Mouse (Mus musculus): ENCODE measurements around the gene Mrpl12. TPM values are rescaled to one million over a fixed set of nuclear protein-coding genes. Genes with fewer than 3 reads are reported as not detected.

The Mrpl12 gene
- polyA plus RNA-seq, 1 experiment from 2014 or later = 135 TPM

DNA sequence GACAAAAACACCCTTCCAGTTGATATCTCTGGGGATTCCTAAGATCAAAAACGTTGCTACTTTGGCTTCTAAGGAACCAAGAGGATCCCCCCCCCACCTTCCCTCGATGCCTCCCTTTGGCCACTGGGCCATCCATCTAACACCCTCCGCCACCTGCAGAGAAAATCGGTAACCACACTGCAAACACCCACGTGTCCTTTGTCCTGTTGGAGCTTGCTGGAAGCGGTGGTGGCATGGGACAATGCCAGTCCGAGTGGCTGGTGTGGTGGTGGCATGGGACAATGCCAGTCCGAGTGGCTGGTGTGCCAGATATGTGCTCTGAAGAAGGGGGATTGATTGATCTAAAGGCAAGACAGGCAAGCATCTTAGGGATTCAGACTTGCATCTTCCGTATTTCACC is 47.2 kb downstream of the Mrpl12 start:
- no peak for ATAC-seq (ENCODE audit: low FRiP score)
- WGBS = 27% methylated on average over 9 of the region's 9 CpGs
- no peak overlapping the region for H3K4me2 ChIP-seq
- peaks cover 80% of the 10 kb centered on the region for H3K27me3 ChIP-seq
- H3K9me3 ChIP-seq = no peaks in the 10 kb centered on the region
- no peak overlapping the region for H3K9ac ChIP-seq
- peaks cover 8% of the 10 kb centered on the region for H3K4me1 ChIP-seq
- H3K27ac ChIP-seq = no peak overlapping the region
- H3K4me3 ChIP-seq (replicated peaks) = no peak overlapping the region
- no peaks in the 10 kb centered on the region for H3K36me3 ChIP-seq (replicated peaks)

DNA sequence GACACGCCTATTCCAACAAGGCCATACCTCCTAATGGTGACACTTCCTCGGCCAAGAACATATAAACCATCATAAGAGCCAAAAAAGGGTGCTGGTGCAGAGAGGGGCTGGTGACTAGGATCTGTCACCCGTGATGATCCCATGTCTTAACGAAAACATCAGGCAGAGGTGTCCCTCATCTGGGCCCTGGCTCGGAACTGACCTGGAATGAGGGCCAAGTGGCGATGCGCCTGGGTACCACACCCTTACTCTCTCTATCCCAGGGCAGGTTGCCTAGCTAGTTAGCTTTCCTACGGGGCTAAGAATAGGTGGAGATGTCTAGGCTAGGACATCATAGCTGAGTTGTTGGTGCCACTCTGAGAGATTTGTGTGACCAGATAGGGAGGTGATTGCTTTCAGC is 49.7 kb downstream of the Mrpl12 start:
- WGBS = 89% methylated on average over 8 of the region's 8 CpGs
- H3K4me3 ChIP-seq (replicated peaks) = no peak overlapping the region
- no peak overlapping the region for H3K4me2 ChIP-seq
- no peak overlapping the region for H3K27ac ChIP-seq
- no peaks in the 10 kb centered on the region for H3K36me3 ChIP-seq (replicated peaks)
- H3K4me1 ChIP-seq = peaks cover 16% of the 10 kb centered on the region
- ATAC-seq (ENCODE audit: low FRiP score) = no peak
- no peak overlapping the region for H3K9ac ChIP-seq
- H3K9me3 ChIP-seq = no peaks in the 10 kb centered on the region
- peaks cover 63% of the 10 kb centered on the region for H3K27me3 ChIP-seq

DNA sequence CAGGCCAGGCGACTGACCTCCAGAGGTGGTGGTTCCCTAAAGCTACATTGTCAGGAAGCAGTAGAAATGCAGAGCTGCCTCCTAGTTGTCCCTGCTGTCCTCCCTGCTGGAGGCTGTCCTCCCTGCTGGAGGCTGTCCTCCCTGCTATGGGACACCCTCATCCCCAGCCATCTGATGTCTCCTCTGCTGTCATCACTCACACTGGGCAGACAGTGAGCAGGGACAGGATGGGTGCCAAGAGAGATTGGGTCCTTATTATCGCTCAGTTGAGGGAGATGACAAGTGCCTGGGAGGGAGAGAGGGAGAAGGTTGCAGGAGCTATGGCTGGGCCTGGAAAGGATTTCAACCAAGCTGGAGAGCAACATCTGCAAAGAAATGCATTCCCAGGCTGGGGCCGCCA is 50.7 kb downstream of the Mrpl12 start:
- Histone ChIP-seq H3K27me3 (peaks cover 53% of the 10 kb centered on the region), H3K27ac (no peak overlapping the region), H3K4me2 (no peak overlapping the region), H3K4me3 (replicated peaks) (no peak overlapping the region), H3K9me3 (no peaks in the 10 kb centered on the region), H3K36me3 (replicated peaks) (no peaks in the 10 kb centered on the region), H3K4me1 (peaks cover 27% of the 10 kb centered on the region), H3K9ac (no peak overlapping the region)
- 85% methylated on average over 3 of the region's 3 CpGs for WGBS
- no peak for ATAC-seq (ENCODE audit: low FRiP score)

DNA sequence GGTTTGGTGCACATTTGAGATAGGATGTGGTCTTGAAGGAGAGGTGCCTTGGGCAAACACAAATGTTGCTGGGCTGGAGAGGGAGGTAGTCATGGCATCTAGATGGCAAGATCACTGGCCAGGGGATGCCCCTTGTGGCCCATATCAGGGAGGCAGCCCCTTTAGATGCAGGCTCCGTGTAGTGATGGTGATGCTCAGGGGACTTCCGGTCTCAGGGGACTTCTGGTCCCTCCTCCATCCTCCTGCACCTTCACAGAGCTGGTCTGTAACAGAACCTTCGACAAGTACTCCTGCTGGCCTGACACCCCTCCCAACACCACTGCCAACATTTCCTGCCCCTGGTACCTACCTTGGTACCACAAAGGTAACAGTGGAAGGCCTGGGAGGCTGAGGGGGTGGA is 51.4 kb downstream of the Mrpl12 start:
- Histone ChIP-seq H3K9me3 (no peaks in the 10 kb centered on the region), H3K4me3 (replicated peaks) (no peak overlapping the region), H3K4me2 (no peak overlapping the region), H3K27me3 (peaks cover 46% of the 10 kb centered on the region), H3K4me1 (peaks cover 24% of the 10 kb centered on the region), H3K36me3 (replicated peaks) (no peaks in the 10 kb centered on the region), H3K27ac (no peak overlapping the region), H3K9ac (no peak overlapping the region)
- WGBS = 72% methylated on average over 3 of the region's 3 CpGs
- no peak for ATAC-seq (ENCODE audit: low FRiP score)

DNA sequence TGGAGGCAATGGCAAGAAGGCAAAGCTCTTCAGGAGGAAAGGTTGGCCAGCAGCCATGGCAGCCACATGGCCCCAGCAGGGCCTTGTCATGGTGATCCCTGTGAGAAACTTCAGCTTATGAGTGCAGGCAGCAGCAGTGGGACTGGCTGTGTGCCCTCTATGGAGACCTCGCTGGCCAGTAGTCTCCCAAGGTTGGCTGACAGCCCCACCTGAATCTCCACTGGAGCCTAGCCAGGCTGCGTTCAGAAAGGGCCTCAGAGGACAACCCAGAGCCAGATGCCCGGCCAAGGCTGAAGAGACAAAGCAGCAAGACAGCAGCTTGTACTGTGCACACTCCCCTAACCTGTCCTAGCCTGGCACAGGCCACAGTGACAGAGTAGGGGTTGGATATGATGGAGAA is 54.1 kb downstream of the Mrpl12 start:
- H3K9ac ChIP-seq = peak overlapping the region; percentile 42; the same call in 1 of the 2 replicates
- ATAC-seq (ENCODE audit: low FRiP score) = no peak
- H3K4me3 ChIP-seq (replicated peaks) = no peak overlapping the region
- H3K4me2 ChIP-seq = no peak overlapping the region
- 0 out of 2 replicates have a peak overlapping the region, but pooled peaks have one; percentile 46 for H3K27ac ChIP-seq
- H3K9me3 ChIP-seq = no peaks in the 10 kb centered on the region
- peaks cover 21% of the 10 kb centered on the region for H3K4me1 ChIP-seq
- peaks cover 22% of the 10 kb centered on the region for H3K36me3 ChIP-seq (replicated peaks)
- WGBS = 73% methylated on average over 3 of the region's 3 CpGs
- H3K27me3 ChIP-seq = peaks cover 19% of the 10 kb centered on the region

Other genes with a start within 250 kb of the Mrpl12 start
- gene Actg1, start 136.1 kb upstream of the Mrpl12 start, polyA plus RNA-seq (2016; fragmentation: Nextera tagmentation; extraction: Ambion mirVana) = 2,923 and 2,975 TPM in 2 replicates
- 0.82 and 0.91 TPM in 2 replicates for gene Fscn2, start 123.1 kb upstream of the Mrpl12 start, polyA plus RNA-seq (2016; fragmentation: Nextera tagmentation; extraction: Ambion mirVana)
- gene Faap100, start 105.8 kb upstream of the Mrpl12 start, polyA plus RNA-seq (2016; fragmentation: Nextera tagmentation; extraction: Ambion mirVana) = 47.3 and 47.4 TPM in 2 replicates
- 49.2 and 50.8 TPM in 2 replicates for gene Nploc4, start 46.9 kb upstream of the Mrpl12 start, polyA plus RNA-seq (2016; fragmentation: Nextera tagmentation; extraction: Ambion mirVana)
- 0.18 TPM in 1 of 2 replicates, not detected in the other for gene Tspan10, start 42.0 kb upstream of the Mrpl12 start, polyA plus RNA-seq (2016; fragmentation: Nextera tagmentation; extraction: Ambion mirVana)
- gene Pde6g, start 31.1 kb upstream of the Mrpl12 start, polyA plus RNA-seq (2016; fragmentation: Nextera tagmentation; extraction: Ambion mirVana) = 0.17 and 0.38 TPM in 2 replicates
- gene Oxld1, start 26.5 kb upstream of the Mrpl12 start, polyA plus RNA-seq (2016; fragmentation: Nextera tagmentation; extraction: Ambion mirVana) = 8.6 and 10.9 TPM in 2 replicates
- gene Ccdc137, start 26.5 kb upstream of the Mrpl12 start, polyA plus RNA-seq (2016; fragmentation: Nextera tagmentation; extraction: Ambion mirVana) = 34.5 and 35.4 TPM in 2 replicates
- 48.2 and 50.1 TPM in 2 replicates for gene Arl16, start 17.0 kb upstream of the Mrpl12 start, polyA plus RNA-seq (2016; fragmentation: Nextera tagmentation; extraction: Ambion mirVana)
- 43.4 and 46.0 TPM in 2 replicates for gene Slc25a10, start 7.2 kb downstream of the Mrpl12 start, polyA plus RNA-seq (2016; fragmentation: Nextera tagmentation; extraction: Ambion mirVana)
- gene Gcgr, start 46.1 kb downstream of the Mrpl12 start, polyA plus RNA-seq (2016; fragmentation: Nextera tagmentation; extraction: Ambion mirVana) = 0.09 TPM in 1 of 2 replicates, not detected in the other
- 209 and 214 TPM in 2 replicates for gene Mcrip1, start 65.1 kb downstream of the Mrpl12 start, polyA plus RNA-seq (2016; fragmentation: Nextera tagmentation; extraction: Ambion mirVana)
- gene Ppp1r27, start 66.5 kb downstream of the Mrpl12 start, polyA plus RNA-seq (2016; fragmentation: Nextera tagmentation; extraction: Ambion mirVana) = not detected in 2 replicates
- gene P4hb, start 88.6 kb downstream of the Mrpl12 start, polyA plus RNA-seq (2016; fragmentation: Nextera tagmentation; extraction: Ambion mirVana) = 334 and 362 TPM in 2 replicates
- gene Arhgdia, start 97.0 kb downstream of the Mrpl12 start, polyA plus RNA-seq (2016; fragmentation: Nextera tagmentation; extraction: Ambion mirVana) = 496 and 513 TPM in 2 replicates
- 561 and 697 TPM in 2 replicates for gene Alyref, start 113.8 kb downstream of the Mrpl12 start, polyA plus RNA-seq (2016; fragmentation: Nextera tagmentation; extraction: Ambion mirVana)
- 179 and 186 TPM in 2 replicates for gene Anapc11, start 113.8 kb downstream of the Mrpl12 start, polyA plus RNA-seq (2016; fragmentation: Nextera tagmentation; extraction: Ambion mirVana)
- 0.40 TPM in 1 of 2 replicates, not detected in the other for gene Npb, start 123.9 kb downstream of the Mrpl12 start, polyA plus RNA-seq (2016; fragmentation: Nextera tagmentation; extraction: Ambion mirVana)
- 139 and 142 TPM in 2 replicates for gene Pcyt2, start 133.3 kb downstream of the Mrpl12 start, polyA plus RNA-seq (2016; fragmentation: Nextera tagmentation; extraction: Ambion mirVana)
- 43.1 and 43.3 TPM in 2 replicates for gene Sirt7, start 140.6 kb downstream of the Mrpl12 start, polyA plus RNA-seq (2016; fragmentation: Nextera tagmentation; extraction: Ambion mirVana)
- gene Mafg, start 149.0 kb downstream of the Mrpl12 start, polyA plus RNA-seq (2016; fragmentation: Nextera tagmentation; extraction: Ambion mirVana) = 30.9 and 32.9 TPM in 2 replicates
- 32.5 and 32.8 TPM in 2 replicates for gene Pycr1, start 159.2 kb downstream of the Mrpl12 start, polyA plus RNA-seq (2016; fragmentation: Nextera tagmentation; extraction: Ambion mirVana)
- not detected in 2 replicates for gene Myadml2, start 163.5 kb downstream of the Mrpl12 start, polyA plus RNA-seq (2016; fragmentation: Nextera tagmentation; extraction: Ambion mirVana)
- 0.13 and 0.49 TPM in 2 replicates for gene Notum, start 176.6 kb downstream of the Mrpl12 start, polyA plus RNA-seq (2016; fragmentation: Nextera tagmentation; extraction: Ambion mirVana)
- gene Aspscr1, start 188.4 kb downstream of the Mrpl12 start, polyA plus RNA-seq (2016; fragmentation: Nextera tagmentation; extraction: Ambion mirVana) = 132 and 145 TPM in 2 replicates
- gene Cenpx, start 229.1 kb downstream of the Mrpl12 start, polyA plus RNA-seq (2016; fragmentation: Nextera tagmentation; extraction: Ambion mirVana) = 125 and 127 TPM in 2 replicates
- 73.8 and 74.7 TPM in 2 replicates for gene Lrrc45, start 229.3 kb downstream of the Mrpl12 start, polyA plus RNA-seq (2016; fragmentation: Nextera tagmentation; extraction: Ambion mirVana)
- 48.3 and 48.5 TPM in 2 replicates for gene Rac3, start 236.9 kb downstream of the Mrpl12 start, polyA plus RNA-seq (2016; fragmentation: Nextera tagmentation; extraction: Ambion mirVana)
- 9.1 and 9.2 TPM in 2 replicates for gene Dcxr, start 242.7 kb downstream of the Mrpl12 start, polyA plus RNA-seq (2016; fragmentation: Nextera tagmentation; extraction: Ambion mirVana)
- 0.67 and 0.95 TPM in 2 replicates for gene Cbr2, start 247.5 kb downstream of the Mrpl12 start, polyA plus RNA-seq (2016; fragmentation: Nextera tagmentation; extraction: Ambion mirVana)

Measured in forebrain, embryonic 12.5 days (tissue).